Mouse (Mus musculus) stomach, embryonic 14.5 days (tissue): ENCODE data around the gene Shoc2. TPM values are rescaled to one million over a fixed set of nuclear protein-coding genes. Genes with fewer than 3 reads are reported as not detected.
A peak's percentile ranks its signal among the peaks of the same experiment; 100 is the strongest.

Source experiments
- ATAC-seq: fragments of 200-750 bp; cut with Nextera tagmentation; 2 replicates; pipeline ENCODE4 v1.8.0; 2017; ENCODE audit warnings: low read depth, moderate TSS enrichment; ENCODE audit not compliant: insufficient number of reproducible peaks, insufficient read depth, low FRiP score
- H3K27ac ChIP-seq: fragments of 300-500 bp; sonication (generic); 2 replicates; pipeline ENCODE4 v1.5.1; 2014; ENCODE audit warnings: mild to moderate bottlenecking, low read length, moderate library complexity, mixed read lengths
- H3K27me3 ChIP-seq: fragments of 300-500 bp; sonication (generic); 2 replicates; pipeline ENCODE4 v1.6.1; 2014; ENCODE audit warnings: low read length, control low read depth, mixed read lengths; ENCODE audit not compliant: control insufficient read depth, insufficient read depth
- H3K36me3 ChIP-seq: fragments of 300-500 bp; sonication (generic); 2 replicates; pipeline ENCODE4 v1.6.1; 2014; ENCODE audit warnings: mild to moderate bottlenecking, control low read depth, low read length, moderate library complexity, mixed read lengths; ENCODE audit not compliant: control insufficient read depth, insufficient read depth
- H3K4me1 ChIP-seq: fragments of 300-500 bp; sonication (generic); 2 replicates; pipeline ENCODE4 v1.6.1; 2014; ENCODE audit warnings: low read length, control low read depth, mixed read lengths; ENCODE audit not compliant: control insufficient read depth, insufficient read depth
- H3K4me2 ChIP-seq: fragments of 300-500 bp; sonication (generic); replicated peaks from 2 replicates; pipeline ENCODE4 v1.6.1; 2014; ENCODE audit warnings: low read depth, low read length, control low read depth
- H3K4me3 ChIP-seq: fragments of 300-500 bp; sonication (generic); 2 replicates; pipeline ENCODE4 v1.5.1; 2014; ENCODE audit warnings: low read depth, low read length, control low read depth
- H3K9ac ChIP-seq: fragments of 300-500 bp; sonication (generic); replicated peaks from 2 replicates; pipeline ENCODE4 v1.6.1; 2014; ENCODE audit warnings: low read depth, mild to moderate bottlenecking, control low read depth, low read length, moderate library complexity, mixed read lengths
- H3K9me3 ChIP-seq: fragments of 300-500 bp; sonication (generic); 2 replicates; pipeline ENCODE4 v1.6.1; 2016; ENCODE audit warnings: low read depth, low read length, control low read depth; ENCODE audit not compliant: control insufficient read depth
- WGBS: fragments of 180-500 bp; shearing (Covaris S2); extraction: QIAGEN DNeasy Blood & Tissue Kit; methylation state at CpG from one replicate; pipeline ENCODE4 v1.1.7; 2014; 5-methylcytosine and 5-hydroxymethylcytosine counted together
- polyA plus RNA-seq: library from polyadenylated mRNA; unstranded; fragments of >200 nt; fragmentation: Nextera tagmentation; extraction: Ambion mirVana; gene quantifications from 2 replicates; pipeline ENCODE4 v1.2.1, GENCODE M21; 2014

Shoc2 gene
- polyA plus RNA-seq, 1 experiment from 2014 or later: 61.8 TPM

DNA sequence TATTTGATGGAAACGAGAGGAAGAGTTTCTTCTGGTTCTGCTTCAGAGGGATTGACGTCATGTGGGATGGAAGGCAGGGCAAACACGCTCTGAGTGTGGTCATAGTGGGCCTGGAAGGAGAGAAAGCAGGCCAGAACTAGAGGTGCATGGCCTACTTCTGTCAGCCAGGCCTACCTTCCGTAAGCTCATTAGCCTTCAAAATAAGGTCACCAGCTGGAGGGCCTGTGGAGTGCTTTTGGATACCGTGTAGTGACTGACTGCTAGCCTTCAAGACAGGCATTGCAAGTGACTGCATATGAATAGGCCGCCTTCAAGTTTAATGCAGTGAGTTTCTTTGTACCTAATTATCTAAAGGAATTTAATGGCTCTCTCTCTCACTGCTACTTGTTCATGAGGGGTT is 91.0 kb downstream of the Shoc2 start:
- Histone ChIP-seq H3K9ac (no peak overlapping the region), H3K9me3 (no peaks in the 10 kb centered on the region), H3K4me1 (no peaks in the 10 kb centered on the region), H3K4me3 (no peak overlapping the region), H3K27ac (no peak overlapping the region), H3K27me3 (no peaks in the 10 kb centered on the region), H3K36me3 (peaks cover 13% of the 10 kb centered on the region; the same call in 1 of the 2 replicates), H3K4me2 (no peak overlapping the region)
- no peak for ATAC-seq
- WGBS: 87% methylated on average over 6 of the region's 6 CpGs

DNA sequence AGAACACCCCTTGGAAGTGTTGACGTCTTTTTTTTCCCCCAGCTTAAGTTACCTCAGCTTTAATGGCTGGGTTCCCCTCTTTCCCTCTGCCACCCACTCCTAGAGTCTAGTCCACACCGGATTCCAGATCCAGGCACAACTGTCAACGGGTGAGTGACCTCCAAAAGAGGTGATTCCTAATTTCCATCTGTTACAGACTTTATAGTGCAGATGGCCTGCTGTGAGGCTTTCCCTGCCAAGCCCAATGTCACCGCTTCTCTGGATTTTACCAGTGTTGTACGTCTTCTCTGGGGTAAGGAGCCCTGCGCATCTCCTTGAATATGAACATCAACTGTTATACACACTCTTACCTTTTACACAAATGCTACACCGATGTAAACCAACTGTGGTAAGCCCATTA is 95.3 kb downstream of the Shoc2 start:
- Histone ChIP-seq H3K27me3 (no peaks in the 10 kb centered on the region), H3K9me3 (no peaks in the 10 kb centered on the region), H3K36me3 (peaks cover under 1% of the 10 kb centered on the region; the same call in 1 of the 2 replicates), H3K4me3 (no peak overlapping the region), H3K4me2 (no peak overlapping the region), H3K27ac (no peak overlapping the region), H3K9ac (no peak overlapping the region), H3K4me1 (no peaks in the 10 kb centered on the region)
- 75% methylated on average over 7 of the region's 7 CpGs for WGBS
- no peak for ATAC-seq

DNA sequence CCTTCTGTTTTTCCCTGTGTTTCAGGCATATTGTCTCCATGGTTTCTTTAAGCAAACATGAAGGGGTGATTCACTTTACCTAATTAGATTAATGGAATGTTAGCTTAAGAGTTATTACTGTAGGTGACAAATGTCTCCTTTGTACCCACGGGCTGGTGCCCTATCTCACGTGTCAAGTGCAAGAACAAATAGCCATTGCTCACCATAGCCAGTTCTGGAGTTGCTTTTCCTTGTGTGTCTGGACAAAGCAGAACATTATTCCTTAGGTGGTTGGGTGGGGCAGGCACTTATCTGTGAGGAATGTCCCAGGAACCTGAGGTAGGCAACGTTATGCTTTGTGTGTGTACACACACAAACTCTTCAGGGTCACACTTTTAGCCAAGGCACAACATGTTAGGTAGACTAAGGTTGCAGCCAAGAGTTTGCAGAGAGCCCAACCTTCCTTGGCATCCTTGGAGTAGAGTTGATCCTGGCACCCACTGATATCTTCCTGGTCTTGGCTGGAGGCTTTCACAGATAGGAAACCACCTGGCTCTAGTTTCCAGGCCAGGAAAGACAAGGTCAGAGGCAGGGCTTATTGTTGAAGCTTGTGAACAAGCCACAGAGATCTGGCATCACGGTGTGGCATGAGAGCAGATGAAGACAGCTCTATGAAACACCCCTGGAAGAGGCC is 96.4 kb downstream of the Shoc2 start:
- 42% methylated on average over 4 of the region's 4 CpGs for WGBS
- Histone ChIP-seq H3K4me2 (no peak overlapping the region), H3K27me3 (no peaks in the 10 kb centered on the region), H3K4me3 (no peak overlapping the region), H3K4me1 (peaks cover 6% of the 10 kb centered on the region; the same call in 1 of the 2 replicates), H3K9ac (no peak overlapping the region), H3K36me3 (no peaks in the 10 kb centered on the region), H3K27ac (peak overlapping the region; percentile 61), H3K9me3 (no peaks in the 10 kb centered on the region)
- ATAC-seq: peak; percentile 51; the same call in 1 of the 2 replicates

GRCm38 (mm10) chr19:54041029-54041367 is 96.9 kb downstream of the Shoc2 start:
- no peak for ATAC-seq
- WGBS: 24% methylated on average over 5 of the region's 5 CpGs
- no peak overlapping the region for H3K4me2 ChIP-seq

GRCm38 (mm10) chr19:54043851-54044250 is 99.7 kb downstream of the Shoc2 start, which contains the start of gene Adra2a:
Gene Adra2a (plus strand): TSS chr19:54044151.
- peaks cover 8% of the 10 kb centered on the region; the same call in 1 of the 2 replicates for H3K27me3 ChIP-seq
- H3K27ac ChIP-seq: no peak within 1 kb of the TSS; the same call in 1 of the 2 replicates
- H3K36me3 ChIP-seq: no peaks in the 10 kb centered on the region
- no peaks in the 10 kb centered on the region for H3K9me3 ChIP-seq
- H3K4me1 ChIP-seq: peaks cover 32% of the 10 kb centered on the region
- H3K9ac ChIP-seq: peak within 1 kb of the TSS; percentile 22; the same call in 1 of the 2 replicates
- H3K4me3 ChIP-seq: peak within 1 kb of the TSS; percentile 55
- 67% methylated on average over 5 of the region's 5 CpGs for WGBS
- no peak for ATAC-seq
- H3K4me2 ChIP-seq: peak within 1 kb of the TSS; percentile 99

More at GRCm38 (mm10) chr19:54041029-54041367, 96.9 kb downstream of the Shoc2 start:
- Histone ChIP-seq H3K27me3 (0 out of 2 replicates have a peak, but pooled peaks cover under 1% of the 10 kb centered on the region), H3K27ac (peak overlapping the region; percentile 61), H3K36me3 (no peaks in the 10 kb centered on the region), H3K9me3 (no peaks in the 10 kb centered on the region), H3K9ac (no peak overlapping the region), H3K4me1 (peaks cover 10% of the 10 kb centered on the region; the same call in 1 of the 2 replicates), H3K4me3 (no peak overlapping the region)

DNA sequence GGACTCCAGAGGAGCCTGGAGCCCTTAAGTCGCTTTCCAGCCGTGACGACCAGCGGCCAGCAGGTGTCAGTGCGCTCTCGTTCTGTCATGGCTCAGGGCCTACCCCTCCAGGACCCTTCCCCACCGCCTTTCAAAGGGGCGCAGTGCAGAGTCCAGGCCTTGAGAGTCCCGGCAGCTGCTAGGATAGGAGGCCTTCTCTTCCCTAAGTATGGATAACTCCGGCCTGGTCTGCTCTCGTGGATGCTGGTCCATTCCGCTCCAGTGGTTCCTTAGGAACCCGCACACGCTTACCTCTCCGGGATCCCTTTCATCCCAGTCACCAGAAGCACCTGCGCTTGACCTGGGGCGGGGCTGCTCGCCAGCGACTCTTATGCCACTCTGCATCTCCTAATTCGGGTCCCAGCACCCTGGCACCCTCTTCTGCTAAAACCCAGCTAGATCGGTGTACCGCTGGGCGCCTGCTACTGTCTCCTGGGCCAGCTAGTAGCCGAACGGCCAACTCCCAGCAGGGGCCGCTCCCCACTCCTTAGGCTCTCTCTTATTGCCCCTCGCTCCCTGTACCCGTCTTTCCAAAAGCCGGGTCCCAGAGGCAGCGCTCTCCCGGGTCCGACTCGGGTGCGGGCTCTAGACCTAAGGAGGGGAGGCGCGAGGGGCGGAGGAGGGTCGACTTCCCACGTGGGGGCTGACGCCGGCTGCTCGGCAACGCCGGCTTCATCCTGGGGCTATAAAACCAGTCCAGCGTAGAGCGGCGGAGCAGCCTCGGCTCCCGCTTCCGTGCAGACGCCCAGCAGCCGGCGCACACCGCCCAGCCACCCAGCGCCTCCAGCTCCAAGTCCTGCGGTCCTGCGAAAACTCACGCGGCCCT is 100.6 kb downstream of the Shoc2 start:
- peak overlapping the region; percentile 99 for H3K4me2 ChIP-seq
- peak overlapping the region; percentile 22; the same call in 1 of the 2 replicates for H3K9ac ChIP-seq
- no peaks in the 10 kb centered on the region for H3K9me3 ChIP-seq
- peaks cover 8% of the 10 kb centered on the region; the same call in 1 of the 2 replicates for H3K27me3 ChIP-seq
- peak overlapping the region; percentile 55 for H3K4me3 ChIP-seq
- no peaks in the 10 kb centered on the region for H3K36me3 ChIP-seq
- WGBS: under 1% methylated on average over 58 of the region's 59 CpGs
- no peak overlapping the region; the same call in 1 of the 2 replicates for H3K27ac ChIP-seq
- ATAC-seq: peak; percentile 59
- peaks cover 32% of the 10 kb centered on the region for H3K4me1 ChIP-seq

DNA sequence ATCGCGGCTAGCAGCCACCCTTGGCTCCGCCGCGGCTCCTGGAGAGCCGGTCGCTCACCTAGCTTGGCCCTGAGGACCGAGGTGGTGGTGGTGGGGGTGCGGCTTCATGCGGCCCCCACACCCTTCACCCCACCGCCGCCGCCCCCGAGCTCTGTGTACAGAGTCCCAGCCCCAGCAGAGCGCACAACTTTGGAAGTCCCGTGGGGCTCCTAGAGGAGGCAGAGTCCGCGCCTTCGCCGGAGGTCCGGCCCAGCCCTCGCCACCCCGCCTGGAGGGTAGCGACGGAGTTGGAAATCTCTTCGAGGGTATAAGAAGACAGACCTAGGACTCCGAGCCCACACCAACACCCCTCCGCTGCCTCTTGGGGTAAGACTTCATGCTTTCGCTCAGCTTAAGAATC is 101.3 kb downstream of the Shoc2 start:
- WGBS: under 1% methylated on average over 29 of the region's 29 CpGs
- H3K9me3 ChIP-seq: no peaks in the 10 kb centered on the region
- H3K27ac ChIP-seq: no peak overlapping the region; the same call in 1 of the 2 replicates
- ATAC-seq: peak; percentile 12; the same call in 1 of the 2 replicates
- peak overlapping the region; percentile 55 for H3K4me3 ChIP-seq
- H3K27me3 ChIP-seq: peaks cover 8% of the 10 kb centered on the region; the same call in 1 of the 2 replicates
- peak overlapping the region; percentile 22; the same call in 1 of the 2 replicates for H3K9ac ChIP-seq
- H3K36me3 ChIP-seq: no peaks in the 10 kb centered on the region
- H3K4me2 ChIP-seq: peak overlapping the region; percentile 99
- peaks cover 32% of the 10 kb centered on the region for H3K4me1 ChIP-seq

GRCm38 (mm10) chr19:54045931-54046683 is 102.0 kb downstream of the Shoc2 start:
- WGBS: 3% methylated on average over 55 of the region's 55 CpGs
- Histone ChIP-seq H3K27ac (no peak overlapping the region), H3K36me3 (no peaks in the 10 kb centered on the region), H3K9me3 (no peaks in the 10 kb centered on the region), H3K4me2 (peak overlapping the region; percentile 99), H3K4me1 (peaks cover 32% of the 10 kb centered on the region), H3K9ac (no peak overlapping the region; the same call in 1 of the 2 replicates), H3K4me3 (peak overlapping the region; percentile 55), H3K27me3 (peaks cover 8% of the 10 kb centered on the region; the same call in 1 of the 2 replicates)
- ATAC-seq: no peak
